Mouse (Mus musculus) liver, embryonic 14.5 days (tissue): Measurements from ENCODE around the gene Ccm2l. TPM values are rescaled to one million over a fixed set of nuclear protein-coding genes. Genes with fewer than 3 reads are reported as not detected.

Source experiments
- ATAC-seq: fragments of 200-750 bp; cut with Nextera tagmentation; 2 replicates; pipeline ENCODE4 v1.8.0; 2017; ENCODE audit warnings: moderate number of reproducible peaks, mild to moderate bottlenecking, moderate library complexity; ENCODE audit not compliant: insufficient read depth
- DNase-seq, 3 experiments: peaks; one replicate each; pipeline ENCODE4 v3.0.0-alpha.2; 2012 to 2013; ENCODE audit warnings: low read depth in 3 of 3, low spot score in 3 of 3
- H3K27ac ChIP-seq: fragments of 300-500 bp; sonication (generic); 2 replicates; pipeline ENCODE4 v1.5.1; 2014; ENCODE audit warnings: moderate library complexity, mild to moderate bottlenecking, control low read depth, inconsistent platforms
- H3K27me3 ChIP-seq: fragments of 300-500 bp; sonication (generic); 2 replicates; pipeline ENCODE4 v1.6.1; 2014; ENCODE audit warnings: mild to moderate bottlenecking, low read length, moderate library complexity; ENCODE audit not compliant: control insufficient read depth, insufficient read depth
- H3K36me3 ChIP-seq: fragments of 300-500 bp; sonication (generic); replicated peaks from 2 replicates; pipeline ENCODE4 v1.6.1; 2014; ENCODE audit warnings: low read depth; ENCODE audit not compliant: control insufficient read depth, insufficient read depth
- H3K4me1 ChIP-seq, 2 experiments: fragments of 200-500 bp in 1 of 2; fragments of 300-500 bp in 1 of 2; sonication (generic) in 1 of 2; replicated peaks; 2 replicates each; pipeline ENCODE4 v1.6.1; 2012 to 2014; ENCODE audit warnings: antibody characterized with exemption in 1 of 2, inconsistent platforms in 1 of 2, low read length in 1 of 2; ENCODE audit not compliant: control insufficient read depth in 2 of 2, insufficient read depth in 2 of 2
- H3K4me2 ChIP-seq: fragments of 300-500 bp; sonication (generic); 2 replicates; pipeline ENCODE4 v1.6.1; 2014; ENCODE audit warnings: low read depth, mild to moderate bottlenecking, control low read depth, moderate library complexity
- H3K4me3 ChIP-seq, 2 experiments: fragments of 200-500 bp in 1 of 2; fragments of 300-500 bp in 1 of 2; sonication (generic) in 1 of 2; 2 replicates each; pipeline ENCODE4 v1.5.1; 2012 to 2014; ENCODE audit warnings: low read depth in 2 of 2, low read length in 2 of 2, mild to moderate bottlenecking in 2 of 2, control low read depth in 1 of 2, inconsistent platforms in 1 of 2, moderate library complexity in 1 of 2; ENCODE audit not compliant: insufficient read depth in 1 of 2
- H3K9ac ChIP-seq: fragments of 300-500 bp; sonication (generic); replicated peaks from 2 replicates; pipeline ENCODE4 v1.6.1; 2014; ENCODE audit warnings: mild to moderate bottlenecking, control low read depth, moderate library complexity
- H3K9me3 ChIP-seq: fragments of 300-500 bp; sonication (generic); 2 replicates; pipeline ENCODE4 v1.6.1; 2016; ENCODE audit warnings: low read length, mixed read lengths; ENCODE audit not compliant: control insufficient read depth
- CTCF ChIP-seq: IDR thresholded peaks from 2 replicates; pipeline ENCODE4 v1.5.1; 2016; ENCODE audit warnings: antibody characterized with exemption, low read depth, control low read depth
- EP300 ChIP-seq: IDR thresholded peaks from 2 replicates; pipeline ENCODE4 v1.6.1; 2016; ENCODE audit warnings: antibody characterized with exemption, low read depth
- WGBS: fragments of 180-500 bp; shearing (Covaris S2); extraction: QIAGEN DNeasy Blood & Tissue Kit; methylation state at CpG from one replicate; pipeline ENCODE4 v1.1.7; 2014; ENCODE audit not compliant: insufficient replicate concordance; 5-methylcytosine and 5-hydroxymethylcytosine counted together
- polyA plus RNA-seq, 2 experiments: library from polyadenylated mRNA; depleted of rRNA in 1 of 2; stranded (reverse) in 1 of 2; unstranded in 1 of 2; fragments of >200 nt; fragmentation: Nextera tagmentation in 1 of 2; extraction: Ambion mirVana in 1 of 2; gene quantifications; 2 replicates each; pipeline versions ENCODE4 v1.2.1 to v1.2.3; 2012 to 2014

The Ccm2l gene
- polyA plus RNA-seq, 2 experiments, result 0.81 to 2.2 TPM

- Histone ChIP-seq H3K27ac (no peak within 1 kb of the TSS), H3K4me1 (peaks cover 0 to 1% of the 10 kb centered on the region in 2 experiments; a peak in 1 of 4 replicates), H3K9me3 (no peaks in the 10 kb centered on the region), H3K4me2 (peak within 1 kb of the TSS; percentile 54), H3K9ac (no peak within 1 kb of the TSS), H3K27me3 (peaks cover 23% of the 10 kb centered on the region), H3K4me3 (peak within 1 kb of the TSS; percentile 19 to 29), H3K36me3 (no peaks in the 10 kb centered on the region)
- no peak for ATAC-seq
- no peak for DNase-seq
- TF ChIP-seq CTCF (no peak), EP300 (no peak)
- 3% methylated on average over 52 of the region's 52 CpGs for WGBS
These were observed 42.8 kb downstream of the Ccm2l start, which contains the start of gene Hck for GRCm38 (mm10) chr2:153108313-153109264. Gene Hck, plus strand, starts transcription at chr2:153108468.

GRCm38 (mm10) chr2:153109596-153109995 lies 43.8 kb downstream of the Ccm2l start:
- no peaks in the 10 kb centered on the region for H3K36me3 ChIP-seq
- H3K27me3 ChIP-seq, result peaks cover 23% of the 10 kb centered on the region
- no peak overlapping the region for H3K4me2 ChIP-seq
- TF ChIP-seq CTCF (no peak), EP300 (no peak)
- H3K4me3 ChIP-seq, result no peak overlapping the region; a peak in 1 of 4 replicates
- H3K27ac ChIP-seq, result no peak overlapping the region
- no peak for DNase-seq
- H3K9me3 ChIP-seq, result no peaks in the 10 kb centered on the region
- H3K9ac ChIP-seq, result no peak overlapping the region
- peaks cover 0 to 1% of the 10 kb centered on the region in 2 experiments; a peak in 1 of 4 replicates for H3K4me1 ChIP-seq
- ATAC-seq, result no peak
- WGBS, result 43% methylated on average over 7 of the region's 7 CpGs

GRCm38 (mm10) chr2:153111298-153111697 lies 45.5 kb downstream of the Ccm2l start:
- Histone ChIP-seq H3K4me1 (peaks cover 0 to 1% of the 10 kb centered on the region in 2 experiments; a peak in 2 of 4 replicates), H3K36me3 (no peaks in the 10 kb centered on the region), H3K9me3 (no peaks in the 10 kb centered on the region), H3K4me2 (no peak overlapping the region), H3K27me3 (peaks cover 23% of the 10 kb centered on the region), H3K4me3 (no peak overlapping the region), H3K9ac (no peak overlapping the region), H3K27ac (no peak overlapping the region)
- no peak for ATAC-seq
- no peak for DNase-seq
- no peak for TF ChIP-seq CTCF
- no peak for TF ChIP-seq EP300
- WGBS, result 58% methylated on average over 7 of the region's 7 CpGs

- no peak overlapping the region for H3K27ac ChIP-seq
- WGBS, result 10% methylated on average over 4 of the region's 4 CpGs
These were observed 49.9 kb downstream of the Ccm2l start for GRCm38 (mm10) chr2:153115679-153116081.

GRCm38 (mm10) chr2:153117051-153117486 lies 51.3 kb downstream of the Ccm2l start:
- Histone ChIP-seq H3K9me3 (no peaks in the 10 kb centered on the region), H3K4me3 (no peak overlapping the region), H3K9ac (no peak overlapping the region), H3K4me1 (no peaks in the 10 kb centered on the region; a peak in 1 of 4 replicates), H3K27ac (no peak overlapping the region), H3K36me3 (no peaks in the 10 kb centered on the region), H3K4me2 (no peak overlapping the region), H3K27me3 (no peaks in the 10 kb centered on the region)
- DNase-seq (no peak), ATAC-seq (no peak)
- 26% methylated on average over 7 of the region's 7 CpGs for WGBS
- TF ChIP-seq CTCF (no peak), EP300 (no peak)

More at GRCm38 (mm10) chr2:153115679-153116081, 49.9 kb downstream of the Ccm2l start:
- no peaks in the 10 kb centered on the region for H3K36me3 ChIP-seq
- H3K4me1 ChIP-seq, result no peaks in the 10 kb centered on the region; a peak in 1 of 4 replicates
- no peak overlapping the region for H3K9ac ChIP-seq
- DNase-seq (no peak), ATAC-seq (no peak)
- H3K27me3 ChIP-seq, result no peaks in the 10 kb centered on the region; the same call in 1 of the 2 replicates
- H3K9me3 ChIP-seq, result no peaks in the 10 kb centered on the region
- TF ChIP-seq EP300 (no peak), CTCF (no peak)
- no peak overlapping the region for H3K4me3 ChIP-seq
- no peak overlapping the region for H3K4me2 ChIP-seq
